Mouse (Mus musculus) ES-E14 (cell line): Measurements from ENCODE around the gene Nelfb. TPM values are rescaled to one million over a fixed set of nuclear protein-coding genes. Genes with fewer than 3 reads are reported as not detected.

Experiments
- DNase-seq: peaks from one replicate; pipeline ENCODE4 v3.0.0-alpha.2; 2013; ENCODE audit warnings: low read depth, low spot score
- H3K27ac ChIP-seq: 2 replicates; pipeline ENCODE4 v1.5.1; 2012; ENCODE audit warnings: low read depth, mild to moderate bottlenecking, low read length, moderate library complexity, mixed read lengths; ENCODE audit not compliant: poor library complexity, insufficient read depth, severe bottlenecking
- H3K36me3 ChIP-seq: 2 replicates; pipeline ENCODE4 v1.6.1; 2012; ENCODE audit warnings: mild to moderate bottlenecking, low read length, moderate library complexity, mixed read lengths; ENCODE audit not compliant: control insufficient read depth, poor library complexity, insufficient read depth, severe bottlenecking
- H3K4me1 ChIP-seq, 2 experiments: fragments of 150-350 bp in 1 of 2; sonication (generic) in 1 of 2; 2 replicates each; pipeline ENCODE4 v1.6.1; 2012; ENCODE audit warnings: low read length in 2 of 2, mild to moderate bottlenecking in 1 of 2, mixed read lengths in 1 of 2; ENCODE audit not compliant: control insufficient read depth in 2 of 2, insufficient read depth in 2 of 2, poor library complexity in 1 of 2
- H3K4me3 ChIP-seq, 2 experiments: fragments of 150-350 bp in 1 of 2; sonication (generic) in 1 of 2; 2 replicates each; pipeline ENCODE4 v1.5.1; 2012; ENCODE audit warnings: low read length in 2 of 2, low read depth in 1 of 2, mild to moderate bottlenecking in 1 of 2, mixed read lengths in 1 of 2; ENCODE audit not compliant: insufficient read depth in 1 of 2, poor library complexity in 1 of 2, severe bottlenecking in 1 of 2
- H3K9ac ChIP-seq: 2 replicates; pipeline ENCODE4 v1.6.1; 2012; ENCODE audit warnings: low read depth, mild to moderate bottlenecking, low read length, mixed read lengths; ENCODE audit not compliant: poor library complexity, insufficient read depth, severe bottlenecking
- H3K9me3 ChIP-seq: fragments of 150-350 bp; sonication (generic); 2 replicates; pipeline ENCODE4 v1.6.1; 2012; ENCODE audit warnings: low read depth, mild to moderate bottlenecking, low read length; ENCODE audit not compliant: control insufficient read depth, insufficient read depth
- CHD2 ChIP-seq: IDR thresholded peaks from 2 replicates; pipeline ENCODE4 v1.6.1; 2014; ENCODE audit warnings: mild to moderate bottlenecking, low read depth, low read length, inconsistent platforms
- HCFC1 ChIP-seq: IDR thresholded peaks from 2 replicates; pipeline ENCODE4 v1.6.1; 2012; ENCODE audit warnings: low read length, inconsistent platforms, borderline replicate concordance; ENCODE audit not compliant: insufficient read depth
- MAFK ChIP-seq: IDR thresholded peaks from 2 replicates; pipeline ENCODE4 v1.6.1; 2014; ENCODE audit warnings: mild to moderate bottlenecking, low read depth, low read length, inconsistent platforms; ENCODE audit not compliant: insufficient read depth
- ZC3H11A ChIP-seq: IDR thresholded peaks from 2 replicates; pipeline ENCODE4 v1.6.1; 2012; ENCODE audit warnings: low read depth, mild to moderate bottlenecking, inconsistent platforms, low read length, borderline replicate concordance
- ZNF384 ChIP-seq: IDR thresholded peaks from 2 replicates; pipeline ENCODE4 v1.6.1; 2012; ENCODE audit warnings: low read depth, low read length, inconsistent platforms
- in situ Hi-C, 2 experiments: fragments of 600-800 bp; cut with MboI; formaldehyde crosslinking; loops; one replicate each; pipeline ENCODE4 v1.15.1; 2025; ENCODE audit warnings: low sequenced_read_pairs in 2 of 2, inconsistent platforms in 1 of 2; ENCODE audit not compliant: unreplicated experiment in 2 of 2
- total RNA-seq: library from RNA; depleted of rRNA; stranded (reverse); fragments of 300-350 nt; gene quantifications from 2 replicates; pipeline ENCODE4 v1.2.3, GENCODE M21; 2012; rRNA removed

Gene Nelfb
- total RNA-seq, 1 experiment: 50.9 TPM

- Histone ChIP-seq H3K36me3 (no peaks in the 10 kb centered on the region), H3K9me3 (no peaks in the 10 kb centered on the region), H3K4me3 (no peak overlapping the region), H3K9ac (no peak overlapping the region), H3K4me1 (no peaks in the 10 kb centered on the region), H3K27ac (no peak overlapping the region)
- in situ Hi-C loops: no loop called here
- TF ChIP-seq CHD2 (no peak), ZC3H11A (no peak), HCFC1 (no peak), ZNF384 (no peak), MAFK (no peak)
- DNase-seq: no peak
Measured at GRCm38 (mm10) chr2:25156177-25156576, 55.1 kb downstream of the Nelfb start.

- no peak for DNase-seq
- peaks cover 0 to 4% of the 10 kb centered on the region in 2 experiments; a peak in 1 of 4 replicates for H3K4me1 ChIP-seq
- TF ChIP-seq ZC3H11A (no peak), ZNF384 (peak; percentile 61; the same call in 1 of the 2 replicates)
- H3K36me3 ChIP-seq: no peaks in the 10 kb centered on the region
- no peak overlapping the region for H3K27ac ChIP-seq
- no peaks in the 10 kb centered on the region for H3K9me3 ChIP-seq
- H3K9ac ChIP-seq: no peak overlapping the region
- in situ Hi-C loops: no loop called here
- no peak overlapping the region for H3K4me3 ChIP-seq
Measured at GRCm38 (mm10) chr2:25151280-25151956, 59.9 kb downstream of the Nelfb start.

Other genes with a start within 250 kb of the Nelfb start
- 23.7 and 30.2 TPM in 2 replicates for gene Dph7, start 249.1 kb downstream of the Nelfb start, total RNA-seq
- gene Mrpl41, start 236.4 kb downstream of the Nelfb start, total RNA-seq: 29.2 and 38.3 TPM in 2 replicates
- gene Pnpla7, start 235.5 kb downstream of the Nelfb start, total RNA-seq: 20.2 and 29.6 TPM in 2 replicates
- gene Nsmf, start 157.1 kb downstream of the Nelfb start, total RNA-seq: 9.3 and 10.4 TPM in 2 replicates
- gene Entpd8, start 131.2 kb downstream of the Nelfb start, total RNA-seq: not detected in 2 replicates
- 0.22 TPM in 1 of 2 replicates, not detected in the other for gene Noxa1, start 116.3 kb downstream of the Nelfb start, total RNA-seq
- gene Nrarp, start 30.7 kb downstream of the Nelfb start, total RNA-seq: 1.9 and 2.1 TPM in 2 replicates
- 11.1 and 17.0 TPM in 2 replicates for gene Tor4a, start 14.6 kb downstream of the Nelfb start, total RNA-seq
- 0.45 and 1.1 TPM in 2 replicates for gene Stpg3, start 3.1 kb upstream of the Nelfb start, total RNA-seq
- 0.49 and 0.74 TPM in 2 replicates for gene Fam166a, start 7.3 kb upstream of the Nelfb start, total RNA-seq
- gene Tubb4b, start 13.2 kb upstream of the Nelfb start, total RNA-seq: 745 and 819 TPM in 2 replicates
- gene Slc34a3, start 22.9 kb upstream of the Nelfb start, total RNA-seq: 0.67 and 1.8 TPM in 2 replicates
- gene Rnf224, start 25.3 kb upstream of the Nelfb start, total RNA-seq: 0.18 and 0.21 TPM in 2 replicates
- 4.8 and 6.1 TPM in 2 replicates for gene Rnf208, start 30.8 kb upstream of the Nelfb start, total RNA-seq
- 0.58 and 0.63 TPM in 2 replicates for gene Cysrt1, start 31.0 kb upstream of the Nelfb start, total RNA-seq
- 14.5 and 32.9 TPM in 2 replicates for gene AL732309.1, start 35.4 kb upstream of the Nelfb start, total RNA-seq
- 20.2 and 27.8 TPM in 2 replicates for gene Tmem203, start 44.0 kb upstream of the Nelfb start, total RNA-seq
- gene Tprn, start 51.1 kb upstream of the Nelfb start, total RNA-seq: 21.6 and 31.4 TPM in 2 replicates
- gene Ssna1, start 60.9 kb upstream of the Nelfb start, total RNA-seq: 52.4 and 70.6 TPM in 2 replicates
- 25.2 and 30.8 TPM in 2 replicates for gene Anapc2, start 61.0 kb upstream of the Nelfb start, total RNA-seq
- gene Tmem210, start 76.7 kb upstream of the Nelfb start, total RNA-seq: not detected in 2 replicates
- 0.21 TPM in 1 of 2 replicates, not detected in the other for gene Lrrc26, start 78.4 kb upstream of the Nelfb start, total RNA-seq
- gene Grin1, start 107.7 kb upstream of the Nelfb start, total RNA-seq: 2.5 and 8.3 TPM in 2 replicates
- gene Man1b1, start 120.8 kb upstream of the Nelfb start, total RNA-seq: 73.0 and 100 TPM in 2 replicates
- 60.2 and 141 TPM in 2 replicates for gene Dpp7, start 144.9 kb upstream of the Nelfb start, total RNA-seq
- 18.7 and 22.0 TPM in 2 replicates for gene Uap1l1, start 154.2 kb upstream of the Nelfb start, total RNA-seq
- 34.4 and 53.8 TPM in 2 replicates for gene Sapcd2, start 160.8 kb upstream of the Nelfb start, total RNA-seq
- gene Entpd2, start 184.4 kb upstream of the Nelfb start, total RNA-seq: 0.76 and 2.4 TPM in 2 replicates
- 28.3 and 43.8 TPM in 2 replicates for gene Npdc1, start 187.9 kb upstream of the Nelfb start, total RNA-seq
- gene Fut7, start 211.8 kb upstream of the Nelfb start, total RNA-seq: 0.37 TPM in 1 of 2 replicates, not detected in the other
- gene Abca2, start 217.2 kb upstream of the Nelfb start, total RNA-seq: 12.6 and 21.9 TPM in 2 replicates
- 0.32 and 1.5 TPM in 2 replicates for gene Clic3, start 245.3 kb upstream of the Nelfb start, total RNA-seq
- gene Paxx, start 249.6 kb upstream of the Nelfb start, total RNA-seq: 4.8 and 7.2 TPM in 2 replicates